Mouse (Mus musculus) liver, embryonic 14 days (tissue): Measurements from ENCODE around the gene Sgo2a. TPM values are rescaled to one million over a fixed set of nuclear protein-coding genes. Genes with fewer than 3 reads are reported as not detected.

ENCODE experiments used
- polyA plus RNA-seq: library from polyadenylated mRNA; depleted of rRNA; stranded (reverse); fragments of >200 nt; gene quantifications from 2 replicates; pipeline ENCODE4 v1.2.3, GENCODE M21; 2012; rRNA removed

Sgo2a gene
- 7.4 and 8.1 TPM in 2 replicates for polyA plus RNA-seq

GRCm38 (mm10) chr1:57995432-57996132 is at the start of gene Sgo2a:
Gene Sgo2a (plus strand): TSS chr1:57995971.

GRCm38 (mm10) chr1:58018856-58019255 is 23.1 kb downstream of the Sgo2a start, which contains the start of gene Kctd18:
Gene Kctd18 (minus strand): TSS chr1:58018956.

GRCm38 (mm10) chr1:58029636-58030117 is 33.9 kb downstream of the Sgo2a start, which contains the start of gene Aox1:
Gene Aox1 (plus strand): TSS chr1:58029931.

Other genes starting within 250 kb of the Sgo2a start
- gene Spats2l, start 221.8 kb upstream of the Sgo2a start, polyA plus RNA-seq: 3.5 and 3.8 TPM in 2 replicates
- gene Kctd18, start 23.0 kb downstream of the Sgo2a start, polyA plus RNA-seq: 3.8 and 4.3 TPM in 2 replicates
- 0.18 and 0.21 TPM in 2 replicates for gene Aox1, start 34.0 kb downstream of the Sgo2a start, polyA plus RNA-seq
- 0.12 and 0.15 TPM in 2 replicates for gene Aox3, start 117.2 kb downstream of the Sgo2a start, polyA plus RNA-seq
- 0.09 and 0.17 TPM in 2 replicates for gene Aox4, start 214.4 kb downstream of the Sgo2a start, polyA plus RNA-seq